Mouse (Mus musculus): ENCODE measurements around the gene Csgalnact2. TPM values are rescaled to one million over a fixed set of nuclear protein-coding genes. Genes with fewer than 3 reads are reported as not detected.

The Csgalnact2 gene
- polyA plus RNA-seq, 1 experiment = 1.1 TPM

DNA sequence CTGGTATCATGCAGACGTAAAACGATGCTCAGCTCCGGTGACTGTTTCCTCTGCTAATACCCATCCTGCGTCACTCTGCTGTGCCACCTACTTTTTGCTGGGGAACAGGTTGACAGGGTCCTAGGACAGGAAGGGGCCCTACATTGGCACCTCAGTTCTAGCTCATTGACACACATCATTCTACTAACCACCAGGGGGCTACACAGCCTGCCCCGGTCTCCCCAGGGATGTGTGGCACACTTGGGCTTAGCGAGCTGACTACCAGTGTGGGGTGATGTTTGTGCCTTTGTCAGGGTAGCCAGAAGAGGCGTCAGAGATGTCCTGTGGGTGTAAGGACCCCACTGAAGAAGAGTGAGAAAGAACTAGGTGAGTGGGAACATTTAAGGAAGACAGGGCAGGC, 71.2 kb downstream of the Csgalnact2 start:
- peaks cover 4% of the 10 kb centered on the region for H3K4me1 ChIP-seq (ENCODE audit: control insufficient read depth, insufficient read depth, low read length)
- TF ChIP-seq POLR2A (IDR thresholded peaks at IDR 0.05; ENCODE audit: control insufficient read depth, low read depth, low read length) (no peak), CTCF (IDR thresholded peaks at IDR 0.05; ENCODE audit: control insufficient read depth, insufficient read depth, insufficient replicate concordance, low read depth, low read length) (no peak)
- H3K4me3 ChIP-seq (ENCODE audit: control insufficient read depth, low read depth, low read length) = no peak overlapping the region
- H3K27ac ChIP-seq (ENCODE audit: control insufficient read depth, insufficient read depth, low read depth, low read length) = no peak overlapping the region
- no peaks in the 10 kb centered on the region for H3K27me3 ChIP-seq (ENCODE audit: control insufficient read depth, insufficient read depth, low read length)
- H3K36me3 ChIP-seq (ENCODE audit: control insufficient read depth, insufficient read depth, low read length) = no peaks in the 10 kb centered on the region

DNA sequence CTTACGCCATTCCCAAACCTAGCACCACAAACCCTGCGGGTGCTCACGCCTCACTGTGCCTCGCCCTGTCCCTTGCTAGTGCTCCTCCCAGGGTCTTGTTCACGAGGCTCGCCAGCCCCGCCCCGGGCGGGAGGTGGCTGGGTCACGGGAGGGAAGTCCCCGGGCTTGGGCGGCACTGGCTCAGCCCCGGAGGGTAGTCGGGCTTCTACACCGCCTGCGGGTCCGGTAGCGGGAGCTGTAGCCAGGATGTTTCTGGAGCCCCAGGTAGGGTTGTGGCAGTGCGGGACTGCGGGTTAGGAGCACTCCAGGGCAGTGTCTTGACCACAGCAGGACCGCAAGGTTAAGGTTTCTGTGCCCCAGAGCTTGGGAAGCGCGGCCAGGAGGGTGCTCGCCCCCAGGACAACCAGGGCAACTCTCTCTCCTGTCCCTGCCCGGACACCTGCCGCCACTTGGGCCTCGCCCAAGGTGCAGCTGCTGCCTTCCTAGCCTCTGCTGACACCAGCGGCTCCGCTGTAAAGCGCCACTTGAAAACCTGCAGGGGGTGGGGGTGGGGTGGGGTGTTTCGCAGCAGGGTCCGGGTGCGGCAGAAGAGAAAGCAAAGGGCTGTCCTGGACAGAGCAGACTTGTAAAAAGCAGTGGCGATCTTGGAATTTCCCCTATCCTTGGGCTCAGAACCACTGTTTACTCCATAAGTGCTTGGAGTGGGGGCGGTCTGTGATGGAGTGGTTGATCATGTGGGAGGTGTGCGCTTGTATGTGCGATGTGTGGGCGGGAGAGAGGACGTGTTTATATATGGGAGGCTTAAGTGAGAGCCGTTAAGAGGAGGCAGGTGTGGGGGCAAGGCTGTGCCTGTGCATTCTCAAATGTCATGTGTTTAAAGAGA, 72.5 kb downstream of the Csgalnact2 start:
- TF ChIP-seq POLR2A (IDR thresholded peaks at IDR 0.05; ENCODE audit: control insufficient read depth, low read depth, low read length) (no peak), CTCF (IDR thresholded peaks at IDR 0.05; ENCODE audit: control insufficient read depth, insufficient read depth, insufficient replicate concordance, low read depth, low read length) (no peak)
- H3K27me3 ChIP-seq (ENCODE audit: control insufficient read depth, insufficient read depth, low read length) = no peaks in the 10 kb centered on the region

DNA sequence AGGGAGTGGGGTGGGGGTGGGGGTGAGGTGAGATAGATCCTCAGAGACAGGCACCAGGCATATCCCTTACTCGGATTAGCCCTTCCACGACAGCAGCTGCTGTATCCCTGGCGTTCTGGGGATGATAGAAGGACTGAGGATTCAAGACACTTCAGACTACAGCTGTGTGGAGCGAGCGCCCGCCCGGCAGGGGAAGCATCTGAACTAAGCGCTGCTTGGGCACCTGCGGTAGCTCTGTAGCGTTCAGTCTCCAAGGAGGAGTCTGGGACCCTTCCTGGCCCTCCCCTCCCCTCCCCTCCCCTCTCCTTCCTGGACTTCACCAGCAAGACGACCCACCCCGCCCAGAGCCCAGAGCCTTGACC, 73.1 kb downstream of the Csgalnact2 start:
- no peak for TF ChIP-seq POLR2A (IDR thresholded peaks at IDR 0.05; ENCODE audit: control insufficient read depth, low read depth, low read length)
- no peak for TF ChIP-seq CTCF (IDR thresholded peaks at IDR 0.05; ENCODE audit: control insufficient read depth, insufficient read depth, insufficient replicate concordance, low read depth, low read length)
- Histone ChIP-seq H3K36me3 (ENCODE audit: control insufficient read depth, insufficient read depth, low read length) (no peaks in the 10 kb centered on the region), H3K4me3 (ENCODE audit: control insufficient read depth, low read depth, low read length) (peak overlapping the region; percentile 0; the same call in 1 of the 2 replicates), H3K27me3 (ENCODE audit: control insufficient read depth, insufficient read depth, low read length) (no peaks in the 10 kb centered on the region), H3K4me1 (ENCODE audit: control insufficient read depth, insufficient read depth, low read length) (peaks cover 4% of the 10 kb centered on the region), H3K27ac (ENCODE audit: control insufficient read depth, insufficient read depth, low read depth, low read length) (no peak overlapping the region)

More for the DNA sequence above, 72.5 kb downstream of the Csgalnact2 start:
- H3K36me3 ChIP-seq (ENCODE audit: control insufficient read depth, insufficient read depth, low read length) = no peaks in the 10 kb centered on the region
- H3K4me1 ChIP-seq (ENCODE audit: control insufficient read depth, insufficient read depth, low read length) = peaks cover 4% of the 10 kb centered on the region
- peak overlapping the region; percentile 25 for H3K4me3 ChIP-seq (ENCODE audit: control insufficient read depth, low read depth, low read length)
- H3K27ac ChIP-seq (ENCODE audit: control insufficient read depth, insufficient read depth, low read depth, low read length) = no peak overlapping the region

DNA sequence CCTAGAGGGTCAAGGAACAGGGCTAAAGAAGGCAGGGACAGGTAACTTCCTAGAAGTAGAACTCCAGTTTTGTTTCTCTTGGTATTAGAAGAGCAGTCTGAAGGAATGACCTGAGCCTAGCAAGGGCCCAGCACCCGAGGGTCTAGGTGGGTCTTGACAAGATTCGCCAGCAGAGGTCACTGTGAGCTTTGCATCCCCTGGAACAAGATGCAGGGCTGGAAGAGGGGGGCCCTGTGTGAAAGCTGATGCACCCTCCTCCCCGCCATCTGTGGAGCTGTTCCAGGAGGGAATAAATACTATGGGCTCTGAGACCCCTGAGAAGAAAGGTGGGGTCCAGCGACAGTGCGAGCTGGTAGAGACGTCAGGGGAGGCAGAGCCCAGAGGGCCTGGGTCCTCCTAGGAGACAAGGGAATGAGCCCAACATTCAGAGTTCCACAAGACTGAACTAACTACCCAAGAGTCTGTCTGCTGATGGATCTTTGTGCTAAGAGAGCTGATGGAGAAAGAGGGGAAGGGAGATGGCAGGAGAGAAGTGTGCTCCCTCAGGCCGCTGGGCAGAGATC, 73.9 kb downstream of the Csgalnact2 start:
- Histone ChIP-seq H3K36me3 (ENCODE audit: control insufficient read depth, insufficient read depth, low read length) (no peaks in the 10 kb centered on the region), H3K27me3 (ENCODE audit: control insufficient read depth, insufficient read depth, low read length) (no peaks in the 10 kb centered on the region), H3K4me1 (ENCODE audit: control insufficient read depth, insufficient read depth, low read length) (peaks cover 4% of the 10 kb centered on the region), H3K4me3 (ENCODE audit: control insufficient read depth, low read depth, low read length) (no peak overlapping the region), H3K27ac (ENCODE audit: control insufficient read depth, insufficient read depth, low read depth, low read length) (no peak overlapping the region)
- TF ChIP-seq CTCF (IDR thresholded peaks at IDR 0.05; ENCODE audit: control insufficient read depth, insufficient read depth, insufficient replicate concordance, low read depth, low read length) = peak; percentile 13; the same call in 1 of the 2 replicates
- TF ChIP-seq POLR2A (IDR thresholded peaks at IDR 0.05; ENCODE audit: control insufficient read depth, low read depth, low read length) = no peak

DNA sequence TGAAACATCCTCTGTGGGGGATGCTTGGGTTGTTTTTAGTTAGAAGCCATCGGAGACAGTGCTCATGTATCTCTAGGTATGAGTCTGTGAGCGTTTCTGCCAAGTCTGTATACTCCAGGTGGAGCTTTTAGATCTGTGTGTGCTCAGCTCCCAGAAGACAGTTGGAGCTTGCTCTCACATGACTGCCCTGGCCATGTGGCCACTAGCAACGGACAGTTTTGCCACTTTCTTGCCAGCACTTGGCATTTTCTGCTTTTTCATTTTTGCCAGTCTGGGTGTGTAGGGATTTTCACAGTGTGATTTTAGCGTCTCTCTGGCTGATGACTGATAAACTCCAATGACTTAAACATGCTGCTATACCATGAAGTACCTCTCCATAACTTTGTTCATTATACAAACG, 75.7 kb downstream of the Csgalnact2 start:
- TF ChIP-seq POLR2A (IDR thresholded peaks at IDR 0.05; ENCODE audit: control insufficient read depth, low read depth, low read length) = no peak
- no peak for TF ChIP-seq CTCF (IDR thresholded peaks at IDR 0.05; ENCODE audit: control insufficient read depth, insufficient read depth, insufficient replicate concordance, low read depth, low read length)
- Histone ChIP-seq H3K27me3 (ENCODE audit: control insufficient read depth, insufficient read depth, low read length) (no peaks in the 10 kb centered on the region), H3K4me1 (ENCODE audit: control insufficient read depth, insufficient read depth, low read length) (peaks cover 4% of the 10 kb centered on the region), H3K36me3 (ENCODE audit: control insufficient read depth, insufficient read depth, low read length) (no peaks in the 10 kb centered on the region), H3K4me3 (ENCODE audit: control insufficient read depth, low read depth, low read length) (no peak overlapping the region), H3K27ac (ENCODE audit: control insufficient read depth, insufficient read depth, low read depth, low read length) (no peak overlapping the region)

DNA sequence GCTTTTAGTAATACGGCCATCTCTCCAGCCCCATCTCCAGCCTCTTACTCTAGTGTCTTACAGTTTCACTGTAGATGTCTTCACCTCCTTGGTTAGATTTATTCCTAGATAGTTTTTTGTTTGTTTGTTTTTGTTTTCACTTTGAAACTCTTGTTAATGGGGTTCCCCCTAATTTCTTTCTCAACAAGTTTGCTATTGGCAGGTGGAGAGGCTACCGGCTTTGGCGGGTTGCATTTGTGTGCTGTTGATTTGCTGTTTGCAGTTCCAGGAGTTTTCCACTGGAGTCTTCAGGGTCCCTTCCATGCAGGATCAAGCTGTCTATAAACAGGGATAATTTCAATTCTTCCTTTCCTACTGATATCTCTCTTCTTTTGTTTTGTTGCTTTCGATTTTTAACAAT, 77.7 kb downstream of the Csgalnact2 start:
- H3K4me1 ChIP-seq (ENCODE audit: control insufficient read depth, insufficient read depth, low read length) = peaks cover 3% of the 10 kb centered on the region
- no peak overlapping the region for H3K27ac ChIP-seq (ENCODE audit: control insufficient read depth, insufficient read depth, low read depth, low read length)
- no peaks in the 10 kb centered on the region for H3K27me3 ChIP-seq (ENCODE audit: control insufficient read depth, insufficient read depth, low read length)
- TF ChIP-seq POLR2A (IDR thresholded peaks at IDR 0.05; ENCODE audit: control insufficient read depth, low read depth, low read length) (no peak), CTCF (IDR thresholded peaks at IDR 0.05; ENCODE audit: control insufficient read depth, insufficient read depth, insufficient replicate concordance, low read depth, low read length) (no peak)
- H3K4me3 ChIP-seq (ENCODE audit: control insufficient read depth, low read depth, low read length) = no peak overlapping the region
- no peaks in the 10 kb centered on the region for H3K36me3 ChIP-seq (ENCODE audit: control insufficient read depth, insufficient read depth, low read length)

Other genes with a start within 250 kb of the Csgalnact2 start
- 286 and 325 TPM in 2 replicates for gene Hnrnpf, start 238.8 kb downstream of the Csgalnact2 start, polyA plus RNA-seq (2012; rRNA removed)
- gene Fxyd4, start 201.4 kb downstream of the Csgalnact2 start, polyA plus RNA-seq (2012; rRNA removed) = 3.6 TPM in 1 of 2 replicates, not detected in the other
- gene Rasgef1a, start 127.7 kb downstream of the Csgalnact2 start, polyA plus RNA-seq (2012; rRNA removed) = 0.02 and 0.05 TPM in 2 replicates
- gene Ret, start 58.6 kb upstream of the Csgalnact2 start, polyA plus RNA-seq (2012; rRNA removed) = 0.81 and 1.0 TPM in 2 replicates